Mouse (Mus musculus): Measurements from ENCODE around the gene Rap1gap.

- TF ChIP-seq CTCF (IDR thresholded peaks at IDR 0.05; ENCODE audit: low read depth) (no peak), EP300 (IDR thresholded peaks at IDR 0.05; ENCODE audit: low read depth) (no peak)
These were observed 107.2 kb downstream of the Rap1gap start for GRCm38 (mm10) chr4:137771749-137772148.

All from liver, embryonic 14.5 days (tissue).